Mouse (Mus musculus): Measurements from ENCODE around the gene Tmem98.

DNA sequence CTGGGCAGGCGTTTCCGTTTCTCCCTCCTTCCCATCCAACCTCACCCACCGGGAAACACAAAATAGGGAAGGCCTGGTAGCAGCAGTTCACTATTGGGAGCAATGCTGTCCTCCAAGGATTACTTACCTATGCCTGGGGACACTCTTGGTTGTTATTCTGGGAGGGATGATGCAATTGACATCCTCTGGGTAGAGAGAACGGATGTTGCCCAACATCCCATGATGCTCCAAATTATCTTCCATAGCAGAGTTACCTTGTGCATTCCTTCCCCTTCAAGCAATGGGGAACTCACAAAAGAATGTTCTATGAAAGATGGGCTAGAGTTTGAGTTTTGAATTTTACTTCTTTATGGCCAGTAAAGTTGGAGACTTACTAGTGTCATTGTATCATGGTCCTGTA is 16.6 kb upstream of the Tmem98 start:
- no peak for TF ChIP-seq CTCF (IDR thresholded peaks at IDR 0.05)
- no peak for TF ChIP-seq EP300 (IDR thresholded peaks at IDR 0.05)
